Mouse (Mus musculus): ENCODE measurements around the gene Kdm4b. TPM values are rescaled to one million over a fixed set of nuclear protein-coding genes. Genes with fewer than 3 reads are reported as not detected.

Kdm4b gene
- polyA plus RNA-seq, 1 experiment from 2014 or later, result 28.9 TPM

DNA sequence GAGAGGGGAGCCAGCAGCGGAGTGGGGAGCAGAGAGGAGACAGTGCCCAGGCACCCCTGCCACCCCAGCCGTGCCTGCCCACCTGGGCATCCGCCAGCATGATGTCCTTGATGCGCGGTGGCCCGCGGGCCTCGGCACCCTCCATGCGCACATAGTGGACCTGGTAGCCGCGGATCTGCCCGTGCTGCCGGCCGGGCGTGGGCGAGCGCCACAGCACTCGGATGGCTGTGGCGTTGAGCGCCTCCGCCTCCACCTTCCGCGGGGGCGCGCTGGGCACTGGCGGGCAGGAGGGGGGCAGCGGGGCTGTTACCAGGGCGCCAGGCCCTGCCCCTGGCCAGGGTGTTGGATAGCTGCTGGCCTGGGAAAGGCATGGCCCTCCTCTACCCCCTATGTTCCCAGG lies 102.0 kb downstream of the Kdm4b start:
- 80% methylated on average over 28 of the region's 28 CpGs for WGBS
- H3K36me3 ChIP-seq (ENCODE audit: control insufficient read depth, insufficient read depth, low read length), result peaks cover 43% of the 10 kb centered on the region

DNA sequence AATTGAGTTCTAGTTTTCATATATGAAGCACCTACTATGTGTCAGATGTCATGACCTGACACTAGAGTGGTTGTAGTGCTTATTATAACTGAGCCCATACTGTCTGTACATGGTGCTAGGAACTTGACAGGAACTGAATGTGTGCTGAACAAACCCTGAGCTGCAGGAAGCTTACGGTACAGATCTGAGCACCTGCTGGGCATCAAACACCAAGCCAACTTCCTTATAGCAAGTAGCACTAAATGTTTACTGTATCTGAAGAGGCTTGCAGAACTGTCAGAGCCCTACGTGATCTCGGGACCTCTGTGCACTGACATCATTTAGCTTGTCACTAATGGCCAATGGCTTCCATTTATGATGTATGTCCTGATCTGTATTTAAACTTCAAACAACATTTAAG lies 105.7 kb downstream of the Kdm4b start:
- Histone ChIP-seq H3K9me3 (ENCODE audit: control insufficient read depth, low read depth, low read length) (0 out of 2 replicates have a peak, but pooled peaks cover under 1% of the 10 kb centered on the region), H3K4me1 (ENCODE audit: control insufficient read depth, insufficient read depth, low read length) (no peaks in the 10 kb centered on the region), H3K27me3 (ENCODE audit: control insufficient read depth, insufficient read depth, low read length) (no peaks in the 10 kb centered on the region), H3K36me3 (ENCODE audit: control insufficient read depth, insufficient read depth, low read length) (peaks cover 55% of the 10 kb centered on the region), H3K9ac (replicated peaks; ENCODE audit: low read depth, low read length) (no peak overlapping the region), H3K27ac (ENCODE audit: low read length) (no peak overlapping the region), H3K4me3 (ENCODE audit: low read depth, low read length) (no peak overlapping the region), H3K4me2 (replicated peaks; ENCODE audit: low read depth, low read length) (no peak overlapping the region)
- WGBS, result 79% methylated on average over 3 of the region's 3 CpGs
- ATAC-seq (ENCODE audit: insufficient number of reproducible peaks, insufficient read depth, low FRiP score, low read depth), result no peak

More for the DNA sequence above, 102.0 kb downstream of the Kdm4b start:
- H3K4me1 ChIP-seq (ENCODE audit: control insufficient read depth, insufficient read depth, low read length), result 0 out of 2 replicates have a peak, but pooled peaks cover 8% of the 10 kb centered on the region
- H3K27ac ChIP-seq (ENCODE audit: low read length), result no peak overlapping the region
- H3K4me3 ChIP-seq (ENCODE audit: low read depth, low read length), result no peak overlapping the region
- H3K4me2 ChIP-seq (replicated peaks; ENCODE audit: low read depth, low read length), result no peak overlapping the region
- H3K27me3 ChIP-seq (ENCODE audit: control insufficient read depth, insufficient read depth, low read length), result no peaks in the 10 kb centered on the region
- no peak overlapping the region for H3K9ac ChIP-seq (replicated peaks; ENCODE audit: low read depth, low read length)
- no peak for ATAC-seq (ENCODE audit: insufficient number of reproducible peaks, insufficient read depth, low FRiP score, low read depth)
- H3K9me3 ChIP-seq (ENCODE audit: control insufficient read depth, low read depth, low read length), result no peaks in the 10 kb centered on the region

DNA sequence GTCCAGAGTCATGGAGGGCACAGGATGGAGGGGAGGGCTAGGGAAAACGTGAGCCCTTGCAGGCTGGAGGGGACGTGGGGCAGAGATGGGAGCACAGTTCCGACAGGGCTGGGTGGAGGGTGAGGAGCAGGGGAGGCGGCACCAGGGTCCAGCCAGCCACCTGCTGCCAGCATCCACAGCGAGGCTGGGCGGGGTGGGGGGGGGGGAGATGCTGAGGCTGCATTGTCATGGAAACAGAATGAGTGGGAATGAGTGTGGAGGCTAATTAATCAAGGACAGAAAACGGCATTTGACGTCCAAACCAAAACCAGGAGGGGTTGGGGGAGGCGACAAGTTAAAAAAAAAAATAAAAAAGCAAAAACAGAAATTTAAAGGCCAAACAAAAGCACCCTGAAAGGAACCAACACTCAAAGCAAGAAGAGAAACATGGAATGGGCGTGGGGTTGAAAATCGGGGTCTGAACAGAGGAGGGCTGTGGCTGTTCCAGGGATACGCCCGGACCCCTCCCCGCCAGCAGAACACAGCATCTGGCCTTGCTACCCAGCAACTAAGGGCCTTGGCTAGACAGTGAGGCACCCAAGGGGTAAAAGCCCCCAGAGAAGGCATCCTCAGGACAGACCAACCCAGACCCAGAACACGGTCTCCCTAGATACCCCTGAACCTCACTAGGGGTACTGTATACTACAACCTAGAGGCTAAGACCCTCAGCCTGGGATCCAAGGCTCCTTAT lies 114.0 kb downstream of the Kdm4b start:
- H3K36me3 ChIP-seq (ENCODE audit: control insufficient read depth, insufficient read depth, low read length), result peaks cover 53% of the 10 kb centered on the region
- no peak for ATAC-seq (ENCODE audit: insufficient number of reproducible peaks, insufficient read depth, low FRiP score, low read depth)
- H3K27ac ChIP-seq (ENCODE audit: low read length), result no peak overlapping the region
- 77% methylated on average over 15 of the region's 15 CpGs for WGBS
- H3K9ac ChIP-seq (replicated peaks; ENCODE audit: low read depth, low read length), result no peak overlapping the region
- peaks cover 6% of the 10 kb centered on the region; the same call in 1 of the 2 replicates for H3K9me3 ChIP-seq (ENCODE audit: control insufficient read depth, low read depth, low read length)
- H3K27me3 ChIP-seq (ENCODE audit: control insufficient read depth, insufficient read depth, low read length), result no peaks in the 10 kb centered on the region
- H3K4me2 ChIP-seq (replicated peaks; ENCODE audit: low read depth, low read length), result no peak overlapping the region
- H3K4me3 ChIP-seq (ENCODE audit: low read depth, low read length), result no peak overlapping the region
- no peaks in the 10 kb centered on the region for H3K4me1 ChIP-seq (ENCODE audit: control insufficient read depth, insufficient read depth, low read length)

DNA sequence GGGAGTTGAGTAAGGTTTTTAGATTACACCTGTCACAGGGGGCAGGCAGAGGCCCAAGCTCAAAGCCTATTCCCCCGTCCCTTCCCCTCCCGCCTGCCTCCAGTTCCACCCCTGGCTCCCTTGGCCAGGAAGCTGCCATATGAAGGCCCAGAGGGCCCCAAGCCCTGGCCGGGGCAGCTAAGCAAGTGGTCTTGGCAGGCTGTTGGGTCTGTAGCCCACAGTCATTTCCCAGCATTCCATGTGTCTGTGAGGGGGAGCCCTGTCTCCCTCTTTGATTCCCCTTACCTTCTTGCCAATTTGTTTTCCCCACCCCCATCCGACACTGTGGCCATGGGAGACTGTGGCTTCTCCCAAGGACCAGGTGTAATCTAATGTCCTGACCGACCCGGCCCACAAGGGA lies 116.5 kb downstream of the Kdm4b start:
- peaks cover 38% of the 10 kb centered on the region for H3K36me3 ChIP-seq (ENCODE audit: control insufficient read depth, insufficient read depth, low read length)

DNA sequence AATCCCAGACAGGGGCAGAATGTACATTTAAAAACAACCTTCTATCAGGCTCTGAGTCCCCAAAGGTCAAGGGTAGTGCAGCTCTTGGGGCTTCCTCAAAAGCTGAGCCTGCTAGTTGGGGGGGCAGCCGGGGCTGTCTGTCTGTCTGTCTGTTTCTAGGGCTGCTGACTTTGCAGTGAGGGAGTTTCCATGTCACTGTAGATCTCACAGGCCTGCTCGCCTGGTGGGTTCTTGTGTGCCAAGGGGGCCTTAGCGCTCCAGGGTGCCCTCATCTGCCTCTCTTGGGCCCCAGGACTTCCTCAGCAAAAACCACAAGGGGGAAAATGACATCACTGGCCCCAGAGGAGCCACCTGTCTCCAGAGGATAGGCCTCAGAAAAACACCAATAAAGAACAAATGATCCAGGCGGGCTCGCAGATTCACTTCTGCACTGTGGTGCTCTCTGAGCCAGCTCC lies 117.5 kb downstream of the Kdm4b start:
- no peak overlapping the region for H3K9ac ChIP-seq (replicated peaks; ENCODE audit: low read depth, low read length)
- peaks cover 41% of the 10 kb centered on the region for H3K36me3 ChIP-seq (ENCODE audit: control insufficient read depth, insufficient read depth, low read length)

More for the DNA sequence above, 116.5 kb downstream of the Kdm4b start:
- no peak overlapping the region for H3K9ac ChIP-seq (replicated peaks; ENCODE audit: low read depth, low read length)
- no peak overlapping the region for H3K4me2 ChIP-seq (replicated peaks; ENCODE audit: low read depth, low read length)
- H3K9me3 ChIP-seq (ENCODE audit: control insufficient read depth, low read depth, low read length), result no peaks in the 10 kb centered on the region
- no peak overlapping the region for H3K4me3 ChIP-seq (ENCODE audit: low read depth, low read length)
- no peaks in the 10 kb centered on the region for H3K4me1 ChIP-seq (ENCODE audit: control insufficient read depth, insufficient read depth, low read length)
- ATAC-seq (ENCODE audit: insufficient number of reproducible peaks, insufficient read depth, low FRiP score, low read depth), result no peak
- WGBS, result 74% methylated on average over 6 of the region's 6 CpGs
- no peaks in the 10 kb centered on the region for H3K27me3 ChIP-seq (ENCODE audit: control insufficient read depth, insufficient read depth, low read length)
- H3K27ac ChIP-seq (ENCODE audit: low read length), result no peak overlapping the region

DNA sequence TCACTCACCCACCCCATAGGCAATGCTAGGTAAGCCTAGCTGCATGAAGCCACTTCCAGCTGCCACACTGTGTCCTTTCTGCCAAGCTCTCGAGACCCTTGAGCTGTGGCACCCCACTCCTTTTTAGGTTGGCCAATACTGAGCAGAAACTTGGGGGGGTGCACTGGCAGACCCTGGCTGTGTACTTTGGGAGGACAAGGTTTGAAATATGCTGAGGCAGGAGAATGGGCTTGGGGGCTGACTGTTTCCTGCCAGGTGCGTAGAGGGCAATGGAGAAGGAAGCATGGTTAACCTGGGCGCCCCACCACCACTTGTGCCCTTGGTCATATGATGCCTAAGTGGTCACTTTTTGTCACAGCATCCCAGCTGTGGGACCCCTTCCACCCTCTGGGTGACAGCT lies 118.9 kb downstream of the Kdm4b start:
- no peaks in the 10 kb centered on the region for H3K9me3 ChIP-seq (ENCODE audit: control insufficient read depth, low read depth, low read length)

More for the DNA sequence above, 117.5 kb downstream of the Kdm4b start:
- H3K4me2 ChIP-seq (replicated peaks; ENCODE audit: low read depth, low read length), result no peak overlapping the region
- no peaks in the 10 kb centered on the region for H3K4me1 ChIP-seq (ENCODE audit: control insufficient read depth, insufficient read depth, low read length)
- H3K9me3 ChIP-seq (ENCODE audit: control insufficient read depth, low read depth, low read length), result no peaks in the 10 kb centered on the region
- ATAC-seq (ENCODE audit: insufficient number of reproducible peaks, insufficient read depth, low FRiP score, low read depth), result no peak
- no peak overlapping the region for H3K4me3 ChIP-seq (ENCODE audit: low read depth, low read length)
- no peak overlapping the region for H3K27ac ChIP-seq (ENCODE audit: low read length)
- 80% methylated on average over 5 of the region's 5 CpGs for WGBS
- H3K27me3 ChIP-seq (ENCODE audit: control insufficient read depth, insufficient read depth, low read length), result no peaks in the 10 kb centered on the region

DNA sequence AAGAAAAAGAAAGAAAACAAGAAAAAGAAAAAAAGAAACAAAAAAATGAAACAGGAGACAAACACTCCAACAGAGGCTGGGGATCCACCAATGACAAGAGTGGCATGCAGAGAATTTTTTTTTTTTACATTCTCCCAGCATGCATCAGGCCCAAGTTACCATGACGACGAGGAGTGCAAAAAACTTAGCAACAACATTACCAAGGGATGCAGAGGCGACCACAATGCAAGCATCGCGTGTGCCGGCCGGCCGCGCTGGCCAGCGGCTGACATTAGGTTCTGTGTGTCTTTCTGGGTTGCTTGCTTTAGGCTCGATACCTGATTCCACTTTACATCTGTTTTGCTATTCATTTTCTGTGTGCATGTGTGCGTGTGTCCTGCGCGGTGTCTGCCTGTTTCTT lies 119.5 kb downstream of the Kdm4b start:
- 67% methylated on average over 14 of the region's 14 CpGs for WGBS

More for the DNA sequence above, 118.9 kb downstream of the Kdm4b start:
- no peak overlapping the region for H3K9ac ChIP-seq (replicated peaks; ENCODE audit: low read depth, low read length)
- no peak overlapping the region for H3K4me3 ChIP-seq (ENCODE audit: low read depth, low read length)
- no peak overlapping the region for H3K27ac ChIP-seq (ENCODE audit: low read length)
- no peak for ATAC-seq (ENCODE audit: insufficient number of reproducible peaks, insufficient read depth, low FRiP score, low read depth)
- no peaks in the 10 kb centered on the region for H3K4me1 ChIP-seq (ENCODE audit: control insufficient read depth, insufficient read depth, low read length)
- peaks cover 55% of the 10 kb centered on the region for H3K36me3 ChIP-seq (ENCODE audit: control insufficient read depth, insufficient read depth, low read length)
- H3K27me3 ChIP-seq (ENCODE audit: control insufficient read depth, insufficient read depth, low read length), result no peaks in the 10 kb centered on the region
- WGBS, result 89% methylated on average over 3 of the region's 3 CpGs
- no peak overlapping the region for H3K4me2 ChIP-seq (replicated peaks; ENCODE audit: low read depth, low read length)

DNA sequence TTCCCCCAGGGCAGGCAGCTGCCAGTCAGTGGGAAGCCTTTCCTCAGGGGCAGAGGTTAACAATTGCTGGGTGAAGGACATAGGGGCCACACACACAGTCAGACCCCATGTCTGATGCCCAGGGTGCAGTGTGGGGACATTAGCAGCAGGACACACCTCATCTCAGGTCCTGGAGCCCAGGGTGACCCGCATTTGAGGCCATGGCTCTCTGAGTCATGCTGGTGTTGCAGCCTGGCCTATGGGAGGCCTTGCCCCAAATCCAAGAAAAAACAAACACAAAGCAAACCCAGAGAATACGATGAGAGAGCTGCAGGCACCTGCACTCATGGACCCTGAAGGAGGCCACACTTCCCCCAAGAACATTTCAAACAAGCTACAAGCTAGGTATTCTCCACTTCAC lies 121.9 kb downstream of the Kdm4b start:
- Histone ChIP-seq H3K4me1 (ENCODE audit: control insufficient read depth, insufficient read depth, low read length) (no peaks in the 10 kb centered on the region), H3K4me3 (ENCODE audit: low read depth, low read length) (no peak overlapping the region), H3K27ac (ENCODE audit: low read length) (no peak overlapping the region), H3K36me3 (ENCODE audit: control insufficient read depth, insufficient read depth, low read length) (peaks cover 73% of the 10 kb centered on the region), H3K9me3 (ENCODE audit: control insufficient read depth, low read depth, low read length) (no peaks in the 10 kb centered on the region), H3K27me3 (ENCODE audit: control insufficient read depth, insufficient read depth, low read length) (no peaks in the 10 kb centered on the region), H3K9ac (replicated peaks; ENCODE audit: low read depth, low read length) (no peak overlapping the region), H3K4me2 (replicated peaks; ENCODE audit: low read depth, low read length) (no peak overlapping the region)
- 76% methylated on average over 2 of the region's 2 CpGs for WGBS
- no peak for ATAC-seq (ENCODE audit: insufficient number of reproducible peaks, insufficient read depth, low FRiP score, low read depth)

More for the DNA sequence above, 119.5 kb downstream of the Kdm4b start:
- Histone ChIP-seq H3K27ac (ENCODE audit: low read length) (no peak overlapping the region), H3K4me3 (ENCODE audit: low read depth, low read length) (no peak overlapping the region), H3K27me3 (ENCODE audit: control insufficient read depth, insufficient read depth, low read length) (no peaks in the 10 kb centered on the region), H3K4me1 (ENCODE audit: control insufficient read depth, insufficient read depth, low read length) (no peaks in the 10 kb centered on the region), H3K4me2 (replicated peaks; ENCODE audit: low read depth, low read length) (no peak overlapping the region), H3K36me3 (ENCODE audit: control insufficient read depth, insufficient read depth, low read length) (peaks cover 61% of the 10 kb centered on the region), H3K9ac (replicated peaks; ENCODE audit: low read depth, low read length) (no peak overlapping the region), H3K9me3 (ENCODE audit: control insufficient read depth, low read depth, low read length) (no peaks in the 10 kb centered on the region)
- ATAC-seq (ENCODE audit: insufficient number of reproducible peaks, insufficient read depth, low FRiP score, low read depth), result no peak

Measured in stomach, embryonic 14.5 days (tissue).